ENCODE assay signal across 23 mouse cellular contexts in the genomic region with DNA sequence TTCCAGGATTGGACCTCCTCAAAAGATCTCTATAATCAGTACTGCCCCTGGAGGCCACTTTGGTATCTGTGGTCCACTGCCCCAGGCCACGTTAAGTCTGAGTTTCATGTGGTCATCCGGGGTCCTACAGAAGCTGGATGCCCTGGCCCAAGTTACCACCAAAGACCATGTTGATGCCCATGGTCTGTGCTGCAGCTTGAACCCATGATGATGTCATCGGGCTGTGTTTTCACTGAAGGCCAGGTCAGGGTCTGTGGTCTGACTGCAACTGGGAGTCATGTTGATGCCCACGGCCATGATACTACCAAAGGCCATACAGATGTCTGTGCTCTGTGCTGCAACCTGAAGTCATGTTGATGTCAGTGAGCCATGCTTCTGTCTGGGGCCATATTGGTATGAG.
"Had no signal": no experiment of that assay in that cellular context is flagged by ENCODE, and none has a peak within 500 bp of the region (broad histone marks: within the 10 kb centered on the region; RNA-seq: fewer than 3 reads in every experiment).

No protein-coding gene starts in this region.

- DNase-seq: kidney, adult 18-20 months; kidney, adult 9 months; kidney, postnatal 14 days; kidney, postnatal 4 days; left cerebral cortex, postnatal 4 days; liver, postnatal 0 days; lung, embryonic 14.5 days; lung, postnatal 10 days; lung, postnatal 4 days; retina, postnatal 1 day; right cerebral cortex, postnatal 25 days; spleen, adult 18-20 months; thymus, adult 2 months; thymus, postnatal 14 days; thymus, postnatal 4 days had no signal

- H3K4me3 ChIP-seq: limb, embryonic 12.5 days; limb, embryonic 15.5 days; midbrain, embryonic 10.5 days; midbrain, embryonic 13.5 days; neural tube, embryonic 12.5 days; neural tube, embryonic 15.5 days had no signal

- H3K4me1 ChIP-seq: limb, embryonic 15.5 days; midbrain, embryonic 10.5 days; midbrain, embryonic 13.5 days; neural tube, embryonic 12.5 days; neural tube, embryonic 15.5 days had no signal

- H3K9ac ChIP-seq: limb, embryonic 12.5 days; limb, embryonic 15.5 days; liver, embryonic 14.5 days; liver, postnatal 0 days; lung, embryonic 14.5 days; midbrain, embryonic 13.5 days; neural tube, embryonic 12.5 days; neural tube, embryonic 15.5 days had no signal

- H3K9me3 ChIP-seq: limb, embryonic 12.5 days; limb, embryonic 15.5 days; midbrain, embryonic 10.5 days; midbrain, embryonic 13.5 days; neural tube, embryonic 12.5 days; neural tube, embryonic 15.5 days had no signal

- H3K36me3 ChIP-seq: limb, embryonic 12.5 days; limb, embryonic 15.5 days; midbrain, embryonic 10.5 days; midbrain, embryonic 13.5 days; neural tube, embryonic 12.5 days; neural tube, embryonic 15.5 days had no signal

- H3K27me3 ChIP-seq: limb, embryonic 12.5 days; limb, embryonic 15.5 days; midbrain, embryonic 13.5 days; neural tube, embryonic 12.5 days; neural tube, embryonic 15.5 days had no signal

- H3K27ac ChIP-seq: limb, embryonic 12.5 days; limb, embryonic 15.5 days; liver, embryonic 14.5 days; midbrain, embryonic 10.5 days; midbrain, embryonic 13.5 days; neural tube, embryonic 12.5 days; neural tube, embryonic 15.5 days had no signal

- ATAC-seq: liver, postnatal 0 days; midbrain, embryonic 13.5 days had no signal

- H3K4me2 ChIP-seq: limb, embryonic 12.5 days; limb, embryonic 15.5 days; liver, embryonic 11.5 days; lung, embryonic 14.5 days; midbrain, embryonic 13.5 days; neural tube, embryonic 12.5 days; neural tube, embryonic 15.5 days had no signal
